Mouse (Mus musculus): ENCODE data around the gene Phf13.

GRCm38 (mm10) chr4:151946211-151946610 is 49.8 kb downstream of the Phf13 start:
- TF ChIP-seq CTCF (IDR thresholded peaks at IDR 0.05) (no peak), EP300 (IDR thresholded peaks at IDR 0.05) (no peak)
